Mouse (Mus musculus) erythroblast, embryonic 14.5 days (primary cell): ENCODE data around the gene Olfr1198.

Source experiments
- GATA1 ChIP-seq: IDR thresholded peaks from 2 replicates; pipeline ENCODE4 v1.6.1; 2012; ENCODE audit warnings: low read length, inconsistent platforms, mixed read lengths
- TAL1 ChIP-seq: IDR thresholded peaks from 3 replicates; pipeline ENCODE4 v1.6.1; 2012; ENCODE audit warnings: low read length, inconsistent platforms, mixed read lengths

GRCm38 (mm10) chr2:88743379-88743778, 7.8 kb downstream of the Olfr1198 start:
- TF ChIP-seq TAL1 (no peak), GATA1 (no peak)
